In genomic region chr11:115098203-115098932, GRCm38 (mm10) we compare ENCODE assay signal across 10 mouse cellular contexts. TPM values are rescaled to one million over a fixed set of nuclear protein-coding genes. Genes with fewer than 3 reads are reported as not detected.
DNase-seq lines count a peak whose midpoint lies in the region.
"Had no signal": no experiment of that assay in that cellular context is flagged by ENCODE, and none has a peak within 500 bp of the region (broad histone marks: within the 10 kb centered on the region; RNA-seq: fewer than 3 reads in every experiment).

No protein-coding gene starts in this region.

- intact Hi-C loops in heart, postnatal 25 days (cut with DNase I) = no loop called here

- peak; percentile 23 for DNase-seq in heart, postnatal 4 days
- no peak for DNase-seq in heart, postnatal 25 days (ENCODE audit: low spot score)
- peak; percentile 84 for DNase-seq in brain, adult 2 months (ENCODE audit: low read depth, low spot score)
- peak; percentile 71 to 75 for DNase-seq in cerebellum, adult 18-20 months
- peak; percentile 26 to 48 for DNase-seq in layer of hippocampus, adult 18-20 months (ENCODE audit: low spot score in 2 of 2)
- DNase-seq in adipocyte (ENCODE audit: low spot score) = no peak
- no peak for DNase-seq in urinary bladder, postnatal 25 days (ENCODE audit: low spot score)
- no peak for DNase-seq in left cerebral cortex, adult 11 months (ENCODE audit: low spot score)
- DNase-seq: kidney, adult 9 months; right cerebral cortex, postnatal 4 days had no signal

RNA-seq across cellular contexts. Expression of gene Rab37, which starts 7.1 kb away (rescaled TPM):
- 1 to 10 TPM; 1.0 to 1.1 TPM for total RNA-seq in heart, postnatal 4 days (2021)
- under 1 TPM; 0.67 to 0.75 TPM for total RNA-seq in heart, postnatal 25 days (2021)
- 1 to 10 TPM; 3.7 to 4.2 TPM for total RNA-seq in layer of hippocampus, adult 18-20 months (2021)

RNA-seq across cellular contexts. Expression of gene Cd300lf, which starts 35.4 kb away (rescaled TPM):
- under 1 TPM; 0.31 to 0.52 TPM for total RNA-seq in heart, postnatal 4 days (2021)
- under 1 TPM in 1 of 2 experiments, not detected in 1; 0.28 TPM for total RNA-seq in heart, postnatal 25 days (2021)
- total RNA-seq in layer of hippocampus, adult 18-20 months (2021) = under 1 TPM; 0.45 to 0.51 TPM

RNA-seq across cellular contexts. Expression of gene Cd300e, which starts 36.4 kb away (rescaled TPM):
- total RNA-seq in heart, postnatal 4 days (2021) = under 1 TPM in 1 of 2 experiments, not detected in 1; 0.11 TPM
- under 1 TPM; 0.28 to 0.42 TPM for total RNA-seq in heart, postnatal 25 days (2021)
- not detected for total RNA-seq in layer of hippocampus, adult 18-20 months (2021)

RNA-seq across cellular contexts. Expression of gene Cd300ld3, which starts 50.2 kb away (rescaled TPM):
- 1 to 10 TPM; 1.6 to 2.2 TPM for total RNA-seq in heart, postnatal 4 days (2021)
- 1 to 10 TPM; 9.0 to 9.7 TPM for total RNA-seq in heart, postnatal 25 days (2021)
- total RNA-seq in layer of hippocampus, adult 18-20 months (2021) = 1 to 10 TPM in 1 of 2 experiments, not detected in 1; 1.8 TPM

Comparison
In these comparisons a context has a peak if more than half of its experiments do, and no peak if none do; other contexts are left out.
1. DNase-seq: peak in heart, postnatal 4 days (single experiment), brain, adult 2 months (single experiment), cerebellum, adult 18-20 months (2 of 2) and layer of hippocampus, adult 18-20 months (2 of 2); none in heart, postnatal 25 days (single experiment), adipocyte (single experiment), urinary bladder, postnatal 25 days (single experiment) and left cerebral cortex, adult 11 months (single experiment).